In genomic region chr8:121174721-121175539, GRCm38 (mm10) we compare ENCODE assay signal across 17 mouse cellular contexts. TPM values are rescaled to one million over a fixed set of nuclear protein-coding genes. Genes with fewer than 3 reads are reported as not detected.
DNase-seq lines count a peak whose midpoint lies in the region; ATAC-seq and TF ChIP-seq lines count a peak whose summit lies in the region.
"Had no signal": no experiment of that assay in that cellular context is flagged by ENCODE, and none has a peak within 500 bp of the region (broad histone marks: within the 10 kb centered on the region; RNA-seq: fewer than 3 reads in every experiment).

No protein-coding gene starts in this region.

- H3K27me3 ChIP-seq in forebrain, embryonic 12.5 days = peaks cover 23% of the 10 kb centered on the region
- no peaks in the 10 kb centered on the region for H3K27me3 ChIP-seq in forebrain, postnatal 0 days (ENCODE audit: insufficient read depth, low read length)
- H3K27me3 ChIP-seq in lung, embryonic 16.5 days (ENCODE audit: control insufficient read depth, insufficient read depth, low read depth, low read length) = peaks cover 2% of the 10 kb centered on the region; the same call in 1 of the 2 replicates
- H3K27me3 ChIP-seq in embryonic facial prominence, embryonic 15.5 days = no peaks in the 10 kb centered on the region; the same call in 1 of the 2 replicates
- H3K27me3 ChIP-seq in neural tube, embryonic 12.5 days (replicated peaks) = 0 out of 2 replicates have a peak, but pooled peaks cover 2% of the 10 kb centered on the region
- H3K27me3 ChIP-seq in liver, embryonic 11.5 days (replicated peaks; ENCODE audit: control insufficient read depth, insufficient read depth, low read length) = 0 out of 2 replicates have a peak, but pooled peaks cover 1% of the 10 kb centered on the region
- H3K27me3 ChIP-seq: heart, embryonic 12.5 days; liver, embryonic 15.5 days had no signal

- no peak overlapping the region for H3K27ac ChIP-seq in forebrain, embryonic 12.5 days
- H3K27ac ChIP-seq in forebrain, postnatal 0 days (ENCODE audit: low read depth, low read length) = no peak overlapping the region
- no peak overlapping the region for H3K27ac ChIP-seq in lung, embryonic 16.5 days (ENCODE audit: low read length)
- H3K27ac ChIP-seq in embryonic facial prominence, embryonic 15.5 days (replicated peaks) = no peak overlapping the region
- no peak overlapping the region for H3K27ac ChIP-seq in neural tube, embryonic 12.5 days
- no peak overlapping the region for H3K27ac ChIP-seq in left cerebral cortex, adult 2 months
- H3K27ac ChIP-seq in liver, embryonic 11.5 days (ENCODE audit: low read depth, low read length) = no peak overlapping the region
- H3K27ac ChIP-seq: hindbrain, embryonic 14.5 days; liver, embryonic 15.5 days; midbrain, embryonic 13.5 days had no signal

- no peak overlapping the region for H3K9ac ChIP-seq in forebrain, embryonic 12.5 days
- H3K9ac ChIP-seq in forebrain, postnatal 0 days = no peak overlapping the region
- H3K9ac ChIP-seq in lung, embryonic 16.5 days (ENCODE audit: low read length) = no peak overlapping the region; the same call in none of the 2 replicates
- no peak overlapping the region for H3K9ac ChIP-seq in embryonic facial prominence, embryonic 15.5 days
- no peak overlapping the region for H3K9ac ChIP-seq in neural tube, embryonic 12.5 days
- no peak overlapping the region for H3K9ac ChIP-seq in liver, embryonic 11.5 days (ENCODE audit: low read depth, low read length)
- H3K9ac ChIP-seq: heart, embryonic 12.5 days; hindbrain, embryonic 14.5 days; liver, embryonic 15.5 days; midbrain, embryonic 13.5 days had no signal

- no peak overlapping the region for H3K4me2 ChIP-seq in forebrain, embryonic 12.5 days
- no peak overlapping the region for H3K4me2 ChIP-seq in forebrain, postnatal 0 days (ENCODE audit: low read depth)
- H3K4me2 ChIP-seq in lung, embryonic 16.5 days (ENCODE audit: low read depth, low read length) = 0 out of 2 replicates have a peak overlapping the region, but pooled peaks have one; percentile 26
- peak overlapping the region; percentile 21; the same call in 1 of the 2 replicates for H3K4me2 ChIP-seq in embryonic facial prominence, embryonic 15.5 days (replicated peaks)
- 0 out of 2 replicates have a peak overlapping the region, but pooled peaks have one; percentile 12 for H3K4me2 ChIP-seq in neural tube, embryonic 12.5 days (replicated peaks)
- H3K4me2 ChIP-seq in liver, embryonic 11.5 days = no peak overlapping the region
- H3K4me2 ChIP-seq: heart, embryonic 12.5 days; hindbrain, embryonic 14.5 days; liver, embryonic 15.5 days; midbrain, embryonic 13.5 days had no signal

- 49% methylated on average over 30 of the region's 30 CpGs for WGBS in forebrain, embryonic 12.5 days
- WGBS in forebrain, postnatal 0 days = 32% methylated on average over 30 of the region's 30 CpGs
- WGBS in lung, embryonic 16.5 days = 28% methylated on average over 30 of the region's 30 CpGs
- 18% methylated on average over 29 of the region's 30 CpGs for WGBS in embryonic facial prominence, embryonic 15.5 days
- 33% methylated on average over 30 of the region's 30 CpGs for WGBS in neural tube, embryonic 12.5 days
- 58% methylated on average over 30 of the region's 30 CpGs for WGBS in liver, embryonic 11.5 days

- no peaks in the 10 kb centered on the region for H3K9me3 ChIP-seq in forebrain, embryonic 12.5 days
- no peaks in the 10 kb centered on the region for H3K9me3 ChIP-seq in forebrain, postnatal 0 days (ENCODE audit: low read length)
- H3K9me3 ChIP-seq in lung, embryonic 16.5 days (ENCODE audit: control insufficient read depth, low read length) = no peaks in the 10 kb centered on the region
- no peaks in the 10 kb centered on the region for H3K9me3 ChIP-seq in embryonic facial prominence, embryonic 15.5 days (replicated peaks)
- no peaks in the 10 kb centered on the region for H3K9me3 ChIP-seq in neural tube, embryonic 12.5 days
- no peaks in the 10 kb centered on the region for H3K9me3 ChIP-seq in liver, embryonic 11.5 days (ENCODE audit: control insufficient read depth, low read length)
- H3K9me3 ChIP-seq: heart, embryonic 12.5 days; liver, embryonic 15.5 days; midbrain, embryonic 13.5 days had no signal

- intact Hi-C loops in left cerebral cortex, adult 2 months (cut with DNase I) = loop anchor here (5.0 kb wide), 1 partner anchor 32 kb away; no protein-coding TSS in a partner anchor

- H3K36me3 ChIP-seq in forebrain, embryonic 12.5 days (replicated peaks) = no peaks in the 10 kb centered on the region
- no peaks in the 10 kb centered on the region for H3K36me3 ChIP-seq in forebrain, postnatal 0 days (ENCODE audit: insufficient read depth)
- H3K36me3 ChIP-seq in lung, embryonic 16.5 days (ENCODE audit: control insufficient read depth, insufficient read depth, low read length) = no peaks in the 10 kb centered on the region
- H3K36me3 ChIP-seq in embryonic facial prominence, embryonic 15.5 days = no peaks in the 10 kb centered on the region
- H3K36me3 ChIP-seq in neural tube, embryonic 12.5 days = no peaks in the 10 kb centered on the region
- H3K36me3 ChIP-seq in liver, embryonic 11.5 days (ENCODE audit: control insufficient read depth, insufficient read depth, low read length) = no peaks in the 10 kb centered on the region
- H3K36me3 ChIP-seq: heart, embryonic 12.5 days; liver, embryonic 15.5 days; midbrain, embryonic 13.5 days had no signal

- H3K4me1 ChIP-seq in forebrain, embryonic 12.5 days = peaks cover 17% of the 10 kb centered on the region
- no peaks in the 10 kb centered on the region for H3K4me1 ChIP-seq in forebrain, postnatal 0 days (ENCODE audit: insufficient read depth)
- peaks cover 20% of the 10 kb centered on the region; the same call in 1 of the 2 replicates for H3K4me1 ChIP-seq in lung, embryonic 16.5 days (replicated peaks; ENCODE audit: control insufficient read depth, insufficient read depth, low read length)
- peaks cover 24% of the 10 kb centered on the region for H3K4me1 ChIP-seq in embryonic facial prominence, embryonic 15.5 days
- peaks cover 18% of the 10 kb centered on the region for H3K4me1 ChIP-seq in neural tube, embryonic 12.5 days
- H3K4me1 ChIP-seq in liver, embryonic 11.5 days (replicated peaks; ENCODE audit: control insufficient read depth, insufficient read depth, low read length) = peaks cover 20% of the 10 kb centered on the region

- TF ChIP-seq CTCF in forebrain, postnatal 0 days (IDR thresholded peaks at IDR 0.05; ENCODE audit: low read depth) = no peak
- no peak for TF ChIP-seq CTCF in left cerebral cortex, adult 2 months (IDR thresholded peaks at IDR 0.05)

- ATAC-seq in forebrain, embryonic 12.5 days (ENCODE audit: low FRiP score) = peak; percentile 33; the same call in 1 of the 2 replicates
- ATAC-seq in forebrain, postnatal 0 days = no peak
- 0 out of 2 replicates have a peak, but pooled peaks have one; percentile 37 for ATAC-seq in lung, embryonic 16.5 days (ENCODE audit: low read depth)
- no peak for ATAC-seq in embryonic facial prominence, embryonic 15.5 days (ENCODE audit: insufficient number of reproducible peaks, low FRiP score, low TSS enrichment, low read depth)
- ATAC-seq in neural tube, embryonic 12.5 days (ENCODE audit: low FRiP score, low read depth) = no peak
- no peak for ATAC-seq in liver, embryonic 11.5 days (replicated peaks; ENCODE audit: low FRiP score)

- no peak overlapping the region for H3K4me3 ChIP-seq in forebrain, embryonic 12.5 days (replicated peaks)
- no peak overlapping the region for H3K4me3 ChIP-seq in forebrain, postnatal 0 days (ENCODE audit: low read depth, low read length)
- H3K4me3 ChIP-seq in lung, embryonic 16.5 days (ENCODE audit: low read length) = no peak overlapping the region
- no peak overlapping the region for H3K4me3 ChIP-seq in embryonic facial prominence, embryonic 15.5 days (replicated peaks)
- no peak overlapping the region for H3K4me3 ChIP-seq in neural tube, embryonic 12.5 days
- no peak overlapping the region for H3K4me3 ChIP-seq in left cerebral cortex, adult 2 months
- H3K4me3 ChIP-seq in liver, embryonic 11.5 days (ENCODE audit: low read depth, low read length) = no peak overlapping the region
- H3K4me3 ChIP-seq: heart, embryonic 12.5 days; liver, embryonic 15.5 days; midbrain, embryonic 13.5 days had no signal

- DNase-seq in forebrain, postnatal 0 days = no peak
- DNase-seq in lung, adult 18-20 months = no peak
- DNase-seq in left cerebral cortex, adult 2 months (ENCODE audit: extremely low spot score in 1 of 2, low spot score in 2 of 2) = no peak
- DNase-seq in liver, embryonic 11.5 days (ENCODE audit: low spot score) = no peak
- DNase-seq: adrenal gland, adult 2 months; cerebellum, adult 11 months; thymus, adult 2 months had no signal

RNA-seq across cellular contexts. Expression of gene Foxl1, which starts 47.2 kb away (rescaled TPM):
- 0.18 and 0.36 TPM in 2 replicates for polyA plus RNA-seq in forebrain, embryonic 12.5 days (2016; fragmentation: Nextera tagmentation; extraction: Ambion mirVana)
- total RNA-seq in forebrain, postnatal 0 days (2014; rRNA removed) = 0.19 TPM in 1 of 2 replicates, not detected in the other
- polyA plus RNA-seq in forebrain, postnatal 0 days (2015; fragmentation: Nextera tagmentation; extraction: Ambion mirVana) = 0.06 TPM in 1 of 2 replicates, not detected in the other
- 3.1 and 3.3 TPM in 2 replicates for polyA plus RNA-seq in lung, embryonic 16.5 days (2015; fragmentation: Nextera tagmentation; extraction: Ambion mirVana)
- polyA plus RNA-seq in embryonic facial prominence, embryonic 15.5 days (2015; fragmentation: Nextera tagmentation; extraction: Ambion mirVana) = 0.25 and 0.31 TPM in 2 replicates
- 1.1 and 1.6 TPM in 2 replicates for polyA plus RNA-seq in neural tube, embryonic 12.5 days (2016; fragmentation: Nextera tagmentation; extraction: Ambion mirVana)
- under 1 TPM in 1 of 2 experiments, not detected in 1; 0.21 TPM for total RNA-seq in left cerebral cortex, adult 2 months (2021)
- polyA plus RNA-seq in liver, embryonic 11.5 days (2014; fragmentation: Nextera tagmentation; extraction: Ambion mirVana) = 0.61 and 0.73 TPM in 2 replicates
- total RNA-seq: gastrocnemius, adult 18-20 months; layer of hippocampus, postnatal 25 days had no signal

RNA-seq across cellular contexts. Expression of gene Foxc2, which starts 59.0 kb away (rescaled TPM):
- polyA plus RNA-seq in forebrain, embryonic 12.5 days (2016; fragmentation: Nextera tagmentation; extraction: Ambion mirVana) = 3.3 and 4.6 TPM in 2 replicates
- 3.1 and 6.5 TPM in 2 replicates for total RNA-seq in forebrain, postnatal 0 days (2014; rRNA removed)
- polyA plus RNA-seq in forebrain, postnatal 0 days (2015; fragmentation: Nextera tagmentation; extraction: Ambion mirVana) = 2.6 and 2.7 TPM in 2 replicates
- polyA plus RNA-seq in lung, embryonic 16.5 days (2015; fragmentation: Nextera tagmentation; extraction: Ambion mirVana) = 0.58 and 0.62 TPM in 2 replicates
- 2.3 and 5.6 TPM in 2 replicates for polyA plus RNA-seq in embryonic facial prominence, embryonic 15.5 days (2015; fragmentation: Nextera tagmentation; extraction: Ambion mirVana)
- 17.0 and 20.9 TPM in 2 replicates for polyA plus RNA-seq in neural tube, embryonic 12.5 days (2016; fragmentation: Nextera tagmentation; extraction: Ambion mirVana)
- 1 to 10 TPM; 1.5 to 2.3 TPM for total RNA-seq in left cerebral cortex, adult 2 months (2021)
- polyA plus RNA-seq in liver, embryonic 11.5 days (2014; fragmentation: Nextera tagmentation; extraction: Ambion mirVana) = 2.6 and 3.4 TPM in 2 replicates
- polyA plus RNA-seq: liver, embryonic 15.5 days had no signal

Comparison
In these comparisons a context has a peak if more than half of its experiments do, and no peak if none do; other contexts are left out.
1. ATAC-seq: peak in forebrain, embryonic 12.5 days (single experiment) and lung, embryonic 16.5 days (single experiment); none in forebrain, postnatal 0 days (single experiment), embryonic facial prominence, embryonic 15.5 days (single experiment), neural tube, embryonic 12.5 days (single experiment) and liver, embryonic 11.5 days (single experiment).
2. H3K4me2 ChIP-seq: peak in lung, embryonic 16.5 days (single experiment), embryonic facial prominence, embryonic 15.5 days (single experiment) and neural tube, embryonic 12.5 days (single experiment); none in forebrain, embryonic 12.5 days (single experiment), forebrain, postnatal 0 days (single experiment) and liver, embryonic 11.5 days (single experiment).